Mouse (Mus musculus) embryonic fibroblast, embryonic 13.5 days (primary cell): ENCODE data around the gene Nr6a1.

ENCODE experiments used
- CTCF ChIP-seq: IDR thresholded peaks from 2 replicates; pipeline ENCODE4 v1.5.1; 2011; ENCODE audit warnings: mild to moderate bottlenecking, control low read depth, low read length, moderate library complexity, borderline replicate concordance; ENCODE audit not compliant: insufficient read depth
- POLR2A ChIP-seq: IDR thresholded peaks from 2 replicates; pipeline ENCODE4 v1.6.1; 2011; ENCODE audit warnings: low read depth, mild to moderate bottlenecking, control low read depth, low read length, moderate library complexity

- TF ChIP-seq CTCF (no peak), POLR2A (no peak)
Measured at GRCm38 (mm10) chr2:38734721-38735120, 192.8 kb downstream of the Nr6a1 start.
